Mouse (Mus musculus) neural tube, embryonic 13.5 days (tissue): ENCODE data around the gene Pced1b. TPM values are rescaled to one million over a fixed set of nuclear protein-coding genes. Genes with fewer than 3 reads are reported as not detected.

ENCODE experiments used
- ATAC-seq: fragments of 200-750 bp; cut with Nextera tagmentation; 2 replicates; pipeline ENCODE4 v1.8.0; 2017; ENCODE audit warnings: low read depth, mild to moderate bottlenecking, moderate TSS enrichment, moderate library complexity
- H3K27ac ChIP-seq: fragments of 300-500 bp; sonication (generic); replicated peaks from 2 replicates; pipeline ENCODE4 v1.5.1; 2015; ENCODE audit warnings: moderate library complexity, mild to moderate bottlenecking, inconsistent platforms
- H3K27me3 ChIP-seq: fragments of 300-500 bp; sonication (generic); 2 replicates; pipeline ENCODE4 v1.6.1; 2015; ENCODE audit warnings: mild to moderate bottlenecking, inconsistent platforms
- H3K36me3 ChIP-seq: fragments of 300-500 bp; sonication (generic); 2 replicates; pipeline ENCODE4 v1.6.1; 2015; ENCODE audit warnings: mild to moderate bottlenecking, inconsistent platforms
- H3K4me1 ChIP-seq: fragments of 300-500 bp; sonication (generic); replicated peaks from 2 replicates; pipeline ENCODE4 v1.6.1; 2015; ENCODE audit warnings: inconsistent platforms
- H3K4me2 ChIP-seq: fragments of 300-500 bp; sonication (generic); 2 replicates; pipeline ENCODE4 v1.6.1; 2015; ENCODE audit warnings: inconsistent platforms, mild to moderate bottlenecking, moderate library complexity
- H3K4me3 ChIP-seq: fragments of 300-500 bp; sonication (generic); 2 replicates; pipeline ENCODE4 v1.5.1; 2015; ENCODE audit warnings: mild to moderate bottlenecking, inconsistent platforms
- H3K9ac ChIP-seq: fragments of 300-500 bp; sonication (generic); 2 replicates; pipeline ENCODE4 v1.6.1; 2015; ENCODE audit warnings: moderate library complexity, mild to moderate bottlenecking, inconsistent platforms
- H3K9me3 ChIP-seq: fragments of 300-500 bp; sonication (generic); 2 replicates; pipeline ENCODE4 v1.6.1; 2016; ENCODE audit warnings: inconsistent platforms
- WGBS: fragments of 180-500 bp; shearing (Covaris S2); methylation state at CpG from one replicate; pipeline ENCODE4 v1.1.7; 2015; 5-methylcytosine and 5-hydroxymethylcytosine counted together
- polyA plus RNA-seq: library from polyadenylated mRNA; unstranded; fragments of >200 nt; fragmentation: Nextera tagmentation; extraction: Ambion mirVana; gene quantifications from 2 replicates; pipeline ENCODE4 v1.2.1, GENCODE M21; 2015

The Pced1b gene
- polyA plus RNA-seq, 1 experiment from 2014 or later: 3.1 TPM

DNA sequence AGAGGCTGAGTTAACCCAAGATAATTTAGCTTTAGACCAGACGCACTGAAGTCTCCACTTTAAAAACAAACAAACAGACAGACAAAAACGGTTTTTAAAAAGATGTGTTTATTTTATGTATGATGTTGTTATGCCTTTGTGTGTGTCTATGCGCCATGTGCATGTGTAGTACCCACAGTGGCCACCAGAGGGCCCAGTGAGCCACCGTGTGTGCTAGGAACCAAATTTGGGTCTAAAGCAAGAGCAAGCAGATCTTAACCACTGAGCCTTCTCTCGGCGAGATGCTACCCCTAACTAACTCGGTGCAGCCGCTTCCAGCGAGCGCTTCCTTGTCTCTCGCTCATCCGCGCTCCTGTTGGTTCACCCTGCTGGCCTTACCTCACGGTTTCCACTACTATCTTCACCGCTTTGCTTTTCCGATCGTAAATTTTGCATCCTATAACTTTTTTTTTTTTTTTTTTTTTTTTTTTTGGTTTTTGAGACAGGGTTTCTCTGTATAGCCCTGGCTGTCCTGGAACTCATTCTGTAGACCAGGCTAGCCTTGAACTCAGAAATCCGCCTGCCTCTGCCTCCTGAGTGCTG is 80.7 kb downstream of the Pced1b start:
- Histone ChIP-seq H3K27me3 (no peaks in the 10 kb centered on the region), H3K27ac (no peak overlapping the region), H3K4me1 (peaks cover 6% of the 10 kb centered on the region; the same call in 1 of the 2 replicates), H3K9ac (no peak overlapping the region), H3K9me3 (peaks cover 5% of the 10 kb centered on the region; the same call in 1 of the 2 replicates), H3K4me2 (no peak overlapping the region), H3K36me3 (no peaks in the 10 kb centered on the region), H3K4me3 (no peak overlapping the region)
- WGBS: 60% methylated on average over 18 of the region's 18 CpGs
- no peak for ATAC-seq

DNA sequence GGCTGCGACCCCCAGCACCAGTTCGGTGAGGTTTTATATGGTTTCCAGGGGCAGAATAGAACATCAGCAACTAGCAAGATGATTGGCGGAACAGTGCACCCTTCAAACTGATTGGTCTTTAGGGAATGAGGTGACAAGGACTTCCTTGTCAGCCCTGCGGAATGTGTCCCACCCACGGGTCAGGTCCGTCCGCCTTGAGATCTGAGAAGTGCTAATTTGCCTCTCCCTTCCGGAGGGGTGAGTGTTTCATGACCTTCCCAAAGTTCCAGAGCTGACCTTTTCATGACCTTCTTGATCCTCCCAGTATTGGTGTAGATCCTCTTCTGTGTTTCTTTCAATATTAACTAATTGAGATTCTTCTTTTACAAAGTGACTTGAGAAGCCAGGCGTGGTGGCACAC is 85.7 kb downstream of the Pced1b start:
- 83% methylated on average over 9 of the region's 9 CpGs for WGBS
- no peak for ATAC-seq

DNA sequence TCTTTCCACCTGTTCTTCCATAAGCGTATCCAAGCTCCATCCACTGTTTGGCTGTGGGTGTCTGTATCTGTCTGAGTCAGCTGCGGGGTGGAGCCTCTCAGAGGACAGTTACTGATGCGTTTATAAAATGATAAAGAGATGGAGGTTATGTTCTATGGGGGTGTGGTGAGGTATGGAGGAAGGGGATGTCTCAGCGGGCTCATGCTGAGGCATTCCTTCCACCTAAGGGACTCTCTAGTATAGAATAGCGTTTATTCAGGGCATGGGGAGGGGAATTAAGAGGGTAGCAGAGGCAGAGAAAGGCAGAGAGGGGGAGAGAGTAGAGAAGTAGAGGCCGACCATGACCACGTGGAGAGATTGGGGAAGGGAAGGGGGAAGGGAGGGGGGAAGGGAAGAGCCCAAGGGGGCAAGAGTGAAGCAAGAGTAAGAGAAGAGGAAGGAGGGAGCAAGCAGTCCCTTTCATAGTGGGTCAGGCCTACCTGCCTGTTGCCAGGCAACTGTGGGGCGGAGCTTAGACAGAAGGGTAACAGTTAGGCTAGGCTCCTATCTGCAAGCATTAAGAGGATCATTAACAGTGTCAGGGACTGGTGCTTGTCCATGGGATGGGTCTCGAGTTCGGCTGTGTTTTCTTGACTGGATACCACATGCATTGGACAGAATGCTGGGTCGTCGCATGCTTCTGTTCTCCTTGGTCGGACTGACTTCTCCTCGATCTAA is 90.9 kb downstream of the Pced1b start:
- no peak overlapping the region for H3K27ac ChIP-seq

More for the DNA sequence above, 85.7 kb downstream of the Pced1b start:
- peaks cover under 1% of the 10 kb centered on the region; the same call in 1 of the 2 replicates for H3K4me1 ChIP-seq
- no peak overlapping the region for H3K27ac ChIP-seq
- no peak overlapping the region for H3K4me2 ChIP-seq
- no peaks in the 10 kb centered on the region for H3K27me3 ChIP-seq
- H3K9me3 ChIP-seq: no peaks in the 10 kb centered on the region
- H3K9ac ChIP-seq: no peak overlapping the region
- H3K4me3 ChIP-seq: no peak overlapping the region
- no peaks in the 10 kb centered on the region for H3K36me3 ChIP-seq

DNA sequence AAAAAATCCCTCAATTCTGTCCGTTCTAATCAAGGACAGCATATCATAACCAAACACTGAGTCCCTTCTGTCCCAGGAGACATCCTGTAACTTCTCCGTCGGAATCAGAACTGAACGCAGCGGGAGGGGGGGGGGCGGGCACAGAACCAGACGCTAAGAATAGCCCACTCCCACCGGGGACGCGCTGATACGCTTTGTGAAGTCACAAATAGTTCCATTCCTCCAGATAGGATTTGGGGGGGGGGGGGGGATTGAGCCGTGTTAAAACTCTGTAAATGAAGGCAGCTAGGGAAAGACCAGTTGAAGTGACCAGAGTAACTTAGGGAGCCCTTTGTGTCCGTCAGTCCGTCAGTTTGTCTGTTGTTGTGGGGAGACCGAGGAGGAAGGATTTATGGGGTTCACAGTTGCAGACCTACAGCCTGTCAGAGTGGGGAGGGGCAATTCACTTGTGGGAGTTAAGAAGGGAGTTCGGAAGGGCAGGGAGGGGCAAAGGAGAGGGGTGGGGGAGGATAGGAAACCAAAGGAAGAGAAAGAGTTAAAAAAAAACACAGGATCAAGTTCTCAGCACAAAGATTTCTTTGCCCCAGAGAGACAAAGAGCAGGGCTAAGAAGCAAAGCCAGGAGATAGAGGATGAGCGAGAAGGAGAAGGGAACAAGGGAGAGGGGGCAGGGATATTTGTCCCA is 91.6 kb downstream of the Pced1b start:
- ATAC-seq: no peak
- Histone ChIP-seq H3K4me1 (peaks cover 16% of the 10 kb centered on the region), H3K27me3 (no peaks in the 10 kb centered on the region), H3K9ac (no peak overlapping the region), H3K27ac (no peak overlapping the region), H3K36me3 (no peaks in the 10 kb centered on the region), H3K9me3 (peaks cover 22% of the 10 kb centered on the region), H3K4me3 (peak overlapping the region; percentile 20), H3K4me2 (peak overlapping the region; percentile 52)
- 4% methylated on average over 17 of the region's 17 CpGs for WGBS

More for the DNA sequence above, 90.9 kb downstream of the Pced1b start:
- Histone ChIP-seq H3K4me3 (peak overlapping the region; percentile 20), H3K4me2 (peak overlapping the region; percentile 52), H3K4me1 (peaks cover 16% of the 10 kb centered on the region), H3K36me3 (no peaks in the 10 kb centered on the region), H3K9me3 (peaks cover 22% of the 10 kb centered on the region), H3K27me3 (no peaks in the 10 kb centered on the region), H3K9ac (no peak overlapping the region)
- 42% methylated on average over 14 of the region's 14 CpGs for WGBS
- no peak for ATAC-seq

DNA sequence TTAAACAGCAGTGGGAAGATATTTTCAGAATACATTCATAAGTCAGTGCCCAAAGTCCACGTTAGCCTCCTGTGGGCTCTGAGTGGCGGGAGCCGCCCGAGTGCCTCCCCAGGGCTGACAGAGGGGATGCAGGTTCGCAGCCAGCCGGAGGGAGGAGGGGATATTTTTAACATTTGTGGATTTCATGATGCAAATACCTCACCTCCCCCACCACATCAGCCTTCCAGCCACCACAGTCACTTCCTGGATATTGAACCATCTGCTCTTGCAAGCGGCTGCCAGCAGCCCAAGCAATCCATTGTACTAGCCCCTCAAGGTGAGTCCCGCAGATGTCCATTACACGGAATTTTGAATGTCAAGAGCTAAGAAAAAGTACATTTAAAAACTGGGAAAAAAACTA is 95.4 kb downstream of the Pced1b start:
- H3K36me3 ChIP-seq: no peaks in the 10 kb centered on the region
- no peak overlapping the region for H3K4me3 ChIP-seq
- peaks cover 16% of the 10 kb centered on the region for H3K4me1 ChIP-seq
- H3K9me3 ChIP-seq: peaks cover 22% of the 10 kb centered on the region
- WGBS: 91% methylated on average over 9 of the region's 9 CpGs
- H3K27ac ChIP-seq: no peak overlapping the region
- ATAC-seq: no peak
- no peak overlapping the region for H3K9ac ChIP-seq
- H3K4me2 ChIP-seq: no peak overlapping the region
- no peaks in the 10 kb centered on the region for H3K27me3 ChIP-seq

DNA sequence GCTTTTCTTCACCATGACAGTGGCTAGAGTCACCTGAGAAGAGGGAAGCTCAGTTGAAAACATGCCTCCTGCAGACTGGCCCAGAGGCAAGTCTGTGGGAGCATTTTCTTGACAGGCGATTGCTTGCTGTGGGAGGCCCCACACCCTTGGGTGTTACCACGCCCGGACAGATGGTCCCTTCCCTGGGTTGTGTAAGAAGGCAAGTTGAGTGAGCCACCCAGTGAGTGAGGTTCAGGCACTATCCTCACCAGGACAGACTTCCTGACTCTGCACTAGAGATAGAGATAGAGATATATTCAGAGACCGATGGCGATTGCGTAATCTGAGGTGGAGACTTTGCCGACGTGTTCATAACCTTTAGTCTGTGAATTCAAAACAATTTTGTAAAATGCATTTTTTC is 96.0 kb downstream of the Pced1b start:
- no peaks in the 10 kb centered on the region for H3K36me3 ChIP-seq
- no peak overlapping the region for H3K4me2 ChIP-seq
- H3K4me1 ChIP-seq: peaks cover 12% of the 10 kb centered on the region
- H3K9ac ChIP-seq: no peak overlapping the region
- H3K27ac ChIP-seq: no peak overlapping the region
- peaks cover 22% of the 10 kb centered on the region for H3K9me3 ChIP-seq
- no peaks in the 10 kb centered on the region for H3K27me3 ChIP-seq
- ATAC-seq: no peak
- H3K4me3 ChIP-seq: no peak overlapping the region
- 93% methylated on average over 8 of the region's 8 CpGs for WGBS

DNA sequence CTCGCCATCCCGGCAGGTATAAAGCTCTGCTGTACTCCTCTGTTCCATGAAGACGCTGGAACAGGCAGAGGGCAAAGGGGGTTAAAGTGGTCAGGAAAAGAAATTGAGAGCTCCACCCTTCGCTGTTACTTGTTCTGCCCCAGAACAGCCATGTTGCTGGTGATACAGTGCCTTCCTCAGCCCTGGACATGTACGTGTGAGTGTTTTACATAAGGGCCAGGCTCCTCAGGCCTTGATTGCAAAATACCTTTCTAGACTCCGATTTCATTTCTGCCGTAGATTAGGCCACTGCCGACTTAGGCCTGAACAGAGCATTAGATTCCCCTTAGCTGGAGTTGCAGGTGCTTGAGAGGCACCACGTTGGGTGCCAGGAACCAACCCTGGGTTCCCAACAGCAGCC is 97.0 kb downstream of the Pced1b start:
- Histone ChIP-seq H3K9ac (no peak overlapping the region), H3K27me3 (no peaks in the 10 kb centered on the region), H3K4me2 (no peak overlapping the region), H3K36me3 (no peaks in the 10 kb centered on the region), H3K4me3 (no peak overlapping the region), H3K27ac (no peak overlapping the region), H3K4me1 (peaks cover 3% of the 10 kb centered on the region; the same call in 1 of the 2 replicates), H3K9me3 (peaks cover 22% of the 10 kb centered on the region)
- 92% methylated on average over 9 of the region's 9 CpGs for WGBS
- no peak for ATAC-seq

DNA sequence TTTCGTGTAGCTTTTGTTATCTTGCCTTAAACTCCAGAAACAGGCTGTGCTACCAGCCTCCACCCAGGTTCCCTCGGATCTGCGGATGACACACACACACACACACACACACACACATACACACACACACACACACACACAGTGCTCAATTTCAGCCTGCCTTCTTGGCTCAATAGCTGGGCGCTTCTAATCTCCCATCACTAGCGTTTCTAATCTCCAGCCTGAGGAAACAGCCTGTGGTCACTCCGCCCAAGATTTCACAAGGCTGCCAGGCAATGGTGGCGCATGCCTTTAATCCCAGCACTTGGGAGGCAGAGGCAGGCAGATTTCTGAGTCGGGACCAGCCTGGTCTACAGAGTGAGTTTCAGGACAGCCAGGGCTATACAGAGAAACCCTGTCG is 98.2 kb downstream of the Pced1b start:
- no peak overlapping the region for H3K4me3 ChIP-seq
- 92% methylated on average over 9 of the region's 9 CpGs for WGBS
- no peak for ATAC-seq

DNA sequence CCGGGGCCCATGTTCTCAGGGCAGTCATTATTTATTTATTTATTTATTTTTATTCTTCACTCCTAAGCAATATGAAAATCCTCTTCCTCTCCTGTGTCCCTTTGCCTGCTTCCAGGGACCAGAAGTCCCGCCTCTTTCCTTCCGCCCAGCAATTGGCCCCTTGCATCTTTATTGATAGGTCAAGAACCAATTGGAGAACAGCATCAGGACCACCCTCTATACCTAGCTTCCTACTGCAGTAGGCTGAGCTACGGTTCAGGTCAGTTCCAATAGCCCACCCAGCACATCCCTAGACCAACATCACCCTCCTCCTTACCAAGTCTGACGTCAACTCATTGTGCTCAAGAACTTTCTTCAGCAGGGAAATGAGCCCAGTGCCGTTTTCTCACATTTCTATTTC is 99.0 kb downstream of the Pced1b start:
- no peak for ATAC-seq
- H3K9me3 ChIP-seq: peaks cover 10% of the 10 kb centered on the region

More for the DNA sequence above, 98.2 kb downstream of the Pced1b start:
- H3K27ac ChIP-seq: no peak overlapping the region
- H3K4me2 ChIP-seq: no peak overlapping the region
- no peaks in the 10 kb centered on the region for H3K36me3 ChIP-seq
- no peak overlapping the region for H3K9ac ChIP-seq
- peaks cover 15% of the 10 kb centered on the region for H3K9me3 ChIP-seq
- H3K27me3 ChIP-seq: no peaks in the 10 kb centered on the region
- no peaks in the 10 kb centered on the region for H3K4me1 ChIP-seq

DNA sequence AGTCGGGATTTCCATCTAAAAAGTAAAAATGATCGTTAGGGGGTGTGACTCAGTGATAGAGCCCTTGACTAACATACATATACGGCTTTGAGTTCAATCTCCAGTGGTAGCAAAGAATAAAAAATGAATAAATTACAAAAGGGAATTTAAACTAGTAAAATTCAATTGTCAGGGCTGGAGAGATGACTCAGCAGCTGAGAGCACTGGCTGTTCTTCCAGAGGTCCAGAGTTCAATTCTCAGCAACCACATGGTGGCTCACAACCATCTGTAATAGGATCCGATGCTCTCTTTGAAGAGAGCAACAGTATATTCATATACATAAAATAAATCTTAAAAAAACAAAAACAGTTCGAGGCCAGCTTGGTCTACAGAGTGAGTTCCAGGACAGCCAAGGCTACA is 99.5 kb downstream of the Pced1b start:
- no peak for ATAC-seq
- no peak overlapping the region for H3K9ac ChIP-seq
- no peaks in the 10 kb centered on the region for H3K36me3 ChIP-seq
- no peaks in the 10 kb centered on the region for H3K4me1 ChIP-seq
- no peak overlapping the region for H3K4me3 ChIP-seq
- H3K9me3 ChIP-seq: peaks cover 8% of the 10 kb centered on the region; the same call in 1 of the 2 replicates
- H3K27me3 ChIP-seq: no peaks in the 10 kb centered on the region
- 91% methylated on average over 5 of the region's 5 CpGs for WGBS
- no peak overlapping the region for H3K27ac ChIP-seq
- H3K4me2 ChIP-seq: no peak overlapping the region

More for the DNA sequence above, 99.0 kb downstream of the Pced1b start:
- no peak overlapping the region for H3K4me2 ChIP-seq
- WGBS: 76% methylated on average over 6 of the region's 6 CpGs
- no peaks in the 10 kb centered on the region for H3K27me3 ChIP-seq
- H3K9ac ChIP-seq: no peak overlapping the region
- no peaks in the 10 kb centered on the region for H3K4me1 ChIP-seq
- no peak overlapping the region for H3K4me3 ChIP-seq
- no peak overlapping the region for H3K27ac ChIP-seq
- H3K36me3 ChIP-seq: no peaks in the 10 kb centered on the region

DNA sequence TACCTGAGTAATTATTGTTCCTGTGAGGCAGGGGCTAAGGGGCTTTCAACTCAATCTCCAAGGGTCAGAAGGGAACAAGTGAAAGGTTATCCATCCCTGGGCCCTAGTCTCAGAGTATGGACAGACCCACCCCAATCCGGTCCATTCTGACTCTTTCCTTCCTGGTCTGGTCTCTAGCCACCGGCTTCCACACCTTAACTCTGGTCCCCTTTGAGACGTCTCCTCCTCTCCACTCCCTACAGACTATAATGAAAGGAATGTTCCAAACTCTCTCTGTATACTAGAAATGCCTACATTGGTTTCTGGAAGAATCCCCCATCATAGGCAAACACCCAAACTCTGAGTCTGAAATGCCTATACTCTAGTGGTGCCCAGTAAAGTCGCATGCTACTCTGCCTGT is 100.0 kb downstream of the Pced1b start:
- no peaks in the 10 kb centered on the region for H3K4me1 ChIP-seq
- no peak overlapping the region for H3K9ac ChIP-seq
- no peak for ATAC-seq
- no peak overlapping the region for H3K27ac ChIP-seq
- peaks cover 7% of the 10 kb centered on the region; the same call in 1 of the 2 replicates for H3K9me3 ChIP-seq
- no peak overlapping the region for H3K4me2 ChIP-seq
- 92% methylated on average over 4 of the region's 4 CpGs for WGBS
- no peaks in the 10 kb centered on the region for H3K36me3 ChIP-seq
- H3K27me3 ChIP-seq: no peaks in the 10 kb centered on the region
- H3K4me3 ChIP-seq: no peak overlapping the region

DNA sequence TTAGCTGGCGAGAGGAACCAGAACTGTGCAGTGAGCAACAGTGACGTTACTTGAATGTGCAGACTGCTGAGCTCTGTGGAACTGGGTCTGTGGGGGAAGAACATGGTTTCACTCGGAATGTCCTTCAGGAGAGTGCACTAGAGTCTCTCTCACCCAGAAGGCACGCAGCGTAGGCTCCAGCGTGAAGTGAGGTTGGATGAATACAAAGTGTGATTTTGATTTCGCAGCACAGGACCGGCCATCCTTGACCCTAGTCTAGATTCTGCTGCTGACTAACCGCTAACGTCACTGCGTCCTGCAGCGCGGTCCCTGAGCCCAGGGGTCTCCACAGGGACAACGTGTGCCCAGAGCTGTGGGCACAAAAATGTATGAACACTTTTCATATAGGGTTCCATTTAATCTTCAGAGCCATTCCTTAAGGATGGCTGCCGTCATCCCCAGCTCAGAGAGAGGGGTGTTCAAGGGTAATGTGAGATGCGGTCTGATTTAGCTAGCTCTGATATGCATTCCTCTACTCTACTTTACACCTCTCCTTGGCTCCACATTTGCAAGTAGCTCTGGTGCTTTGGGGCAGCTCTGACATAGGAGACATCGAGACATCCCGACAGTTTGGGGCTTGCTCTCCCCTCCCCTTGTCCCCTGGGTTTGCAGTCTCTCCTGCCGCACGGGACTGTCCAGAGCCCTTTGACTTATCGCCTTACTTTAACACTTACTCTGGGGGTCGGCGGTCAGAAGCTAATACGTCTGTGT is 101.8 kb downstream of the Pced1b start:
- WGBS: 86% methylated on average over 24 of the region's 24 CpGs

More for the DNA sequence above, 101.8 kb downstream of the Pced1b start:
- Histone ChIP-seq H3K4me3 (no peak overlapping the region), H3K9ac (no peak overlapping the region), H3K4me2 (no peak overlapping the region), H3K36me3 (no peaks in the 10 kb centered on the region), H3K4me1 (no peaks in the 10 kb centered on the region), H3K27me3 (no peaks in the 10 kb centered on the region), H3K9me3 (no peaks in the 10 kb centered on the region), H3K27ac (no peak overlapping the region)
- no peak for ATAC-seq
